Mouse (Mus musculus) heart, postnatal 4 days (tissue): Measurements from ENCODE around the gene Stx7. TPM values are rescaled to one million over a fixed set of nuclear protein-coding genes. Genes with fewer than 3 reads are reported as not detected.
"Not testable (repeated sequence)": the region's sequence is repeated elsewhere in the genome, so short reads cannot be mapped to it uniquely, and the experiment has no call there.

ENCODE experiments used
- DNase-seq: peaks from one replicate; pipeline ENCODE4 v3.0.0; 2021
- total RNA-seq, 2 experiments: library from RNA; stranded (reverse); gene quantifications; 2 replicates each; pipeline ENCODE4 v1.2.3; 2021

Stx7 gene
- total RNA-seq = 10 to 100 TPM; 46.1 to 54.3 TPM

DNA sequence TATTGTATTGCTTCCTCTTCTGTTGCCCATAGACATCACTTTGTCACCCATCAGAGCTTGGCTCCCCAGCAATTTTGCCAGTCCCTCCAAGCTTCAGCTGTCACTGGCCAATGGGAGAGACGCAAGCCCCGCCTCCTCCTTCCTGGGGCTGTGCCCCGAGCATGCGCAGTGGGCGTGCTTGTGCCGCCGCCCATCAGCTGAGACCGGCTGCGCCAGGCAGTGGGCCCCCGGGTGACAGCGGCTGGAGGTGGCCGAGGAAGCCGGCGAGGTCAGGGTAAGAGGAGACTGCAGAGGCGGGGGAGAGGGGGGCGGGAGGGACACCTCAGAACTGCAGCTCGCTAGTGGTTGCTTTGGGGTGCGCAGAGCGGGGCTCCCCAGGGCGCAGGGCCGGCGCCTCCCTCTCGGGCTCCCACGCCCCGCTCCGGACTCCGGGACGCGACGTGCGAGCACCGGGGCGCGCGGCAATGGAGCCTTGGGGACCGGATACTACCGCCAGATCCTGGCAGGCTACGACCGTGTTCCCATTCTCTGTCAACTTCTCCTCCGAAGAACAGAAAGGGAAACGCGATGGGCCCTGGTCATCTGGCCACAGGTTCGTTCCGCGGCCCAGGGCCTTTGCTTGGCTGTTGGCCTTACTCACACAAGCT is at the start of gene Stx7:
Gene Stx7, plus strand, starts transcription at position 168 of the 647 bp plus-strand sequence.
- peak; percentile 95 for DNase-seq

DNA sequence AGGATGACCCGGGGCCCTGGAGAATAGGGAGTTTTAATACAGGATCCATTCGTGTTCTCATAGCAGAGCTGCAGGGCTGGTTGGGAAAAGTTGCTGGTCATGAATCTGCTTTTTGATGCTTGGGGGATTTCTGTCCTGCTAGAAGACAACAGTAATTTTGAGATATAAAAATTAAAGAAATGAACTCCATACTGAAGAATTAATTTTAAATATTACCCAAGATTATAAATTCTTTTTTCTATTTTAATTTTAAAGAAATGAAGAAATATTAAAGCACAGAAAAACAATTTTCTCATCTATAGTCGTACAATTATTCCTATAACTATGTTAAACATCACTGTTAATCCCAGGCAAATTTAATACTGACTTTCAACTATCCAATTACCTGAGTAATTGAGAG is 47.3 kb upstream of the Stx7 start, which contains the start of gene Taar8c:
Gene Taar8c, minus strand, starts transcription at position 101 of the 400 bp plus-strand sequence.
- DNase-seq = not testable (repeated sequence)

DNA sequence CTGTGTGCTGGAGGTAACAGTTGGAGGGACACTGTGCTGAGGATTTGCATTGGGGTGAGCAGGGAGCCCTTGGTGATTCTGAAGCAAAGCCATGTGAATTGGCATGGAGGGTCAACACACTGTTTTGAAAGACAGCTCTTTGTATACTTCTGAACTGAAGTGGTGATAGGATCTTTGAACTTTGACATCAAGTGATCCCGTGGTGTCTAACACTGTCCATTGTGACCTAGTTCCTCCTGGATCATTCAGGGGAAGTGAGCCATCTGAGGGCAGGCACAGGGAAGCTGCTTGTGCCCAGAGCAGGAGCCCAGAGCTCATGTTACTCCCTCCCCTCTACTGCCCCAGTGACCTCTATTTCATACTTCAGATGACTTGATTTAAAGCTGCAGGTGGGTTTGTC is 45.8 kb upstream of the Stx7 start:
- DNase-seq = not testable (repeated sequence)

DNA sequence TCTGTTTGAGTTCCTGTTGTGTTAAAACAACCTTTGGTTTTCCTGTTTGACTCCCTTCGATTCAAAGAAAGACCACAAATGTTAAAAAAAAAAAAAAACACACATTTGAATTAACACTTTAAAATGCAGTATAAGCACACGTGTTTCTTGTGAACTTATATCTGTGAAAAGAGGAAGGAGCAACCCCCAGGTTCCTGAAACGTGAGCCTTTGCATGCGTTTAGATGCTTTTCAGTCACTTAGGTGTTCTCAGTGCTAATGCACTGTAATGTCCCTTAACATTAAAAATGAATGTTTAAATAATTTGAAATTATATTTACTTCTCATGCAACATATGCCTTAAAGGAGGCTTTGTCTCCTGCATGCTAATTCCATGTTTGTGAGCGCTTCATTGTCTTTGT is 41.4 kb upstream of the Stx7 start:
- no peak for DNase-seq

DNA sequence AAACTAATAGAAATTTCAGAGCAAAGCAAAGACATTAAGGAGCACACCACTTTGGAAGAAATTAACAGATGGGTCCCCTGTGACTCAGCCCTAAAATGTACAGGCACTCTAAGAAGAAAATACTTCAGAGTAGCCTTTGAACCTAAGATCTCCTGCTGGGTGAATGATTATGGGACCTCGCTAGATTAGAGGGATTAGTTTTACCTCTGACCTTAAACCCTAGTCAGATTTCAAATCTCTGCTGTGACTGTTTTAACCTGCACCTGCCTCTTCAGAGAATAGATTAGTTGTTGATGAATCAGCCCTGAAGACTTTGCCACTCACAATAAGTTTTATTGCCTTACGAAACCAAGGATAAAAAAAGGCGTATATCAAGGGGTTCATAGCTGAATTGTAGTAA is 40.9 kb upstream of the Stx7 start:
- DNase-seq = no peak

DNA sequence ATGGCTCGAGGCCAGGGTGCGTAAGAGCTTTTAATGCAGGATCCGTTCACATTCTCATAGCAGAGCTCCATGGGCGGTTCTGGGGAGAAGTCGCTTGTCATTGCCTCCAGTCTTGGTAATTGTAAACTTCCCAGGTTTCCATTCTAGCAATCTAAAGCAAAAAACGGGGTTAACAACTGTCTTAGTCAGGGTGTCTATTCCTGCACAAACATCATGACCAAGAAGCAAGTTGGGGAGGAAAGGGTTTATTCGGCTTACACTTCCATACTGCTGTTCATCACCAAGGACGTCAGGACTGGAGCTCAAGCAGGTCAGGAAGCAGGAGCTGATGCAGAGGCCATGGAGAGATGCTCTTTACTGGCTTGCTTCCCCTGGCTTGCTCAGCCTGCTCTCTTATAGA is 39.7 kb upstream of the Stx7 start, which contains the start of gene Taar9:
Gene Taar9, minus strand, starts transcription at position 101 of the 400 bp plus-strand sequence.
- DNase-seq = not testable (repeated sequence)

GRCm38 (mm10) chr10:24111116-24111778 is 37.9 kb upstream of the Stx7 start:
- peak; percentile 52 for DNase-seq

- peak; percentile 62 for DNase-seq
Observed at GRCm38 (mm10) chr10:24131451-24132262, 17.4 kb upstream of the Stx7 start.

- DNase-seq = no peak
Observed at GRCm38 (mm10) chr10:24132273-24132672, 16.8 kb upstream of the Stx7 start.

DNA sequence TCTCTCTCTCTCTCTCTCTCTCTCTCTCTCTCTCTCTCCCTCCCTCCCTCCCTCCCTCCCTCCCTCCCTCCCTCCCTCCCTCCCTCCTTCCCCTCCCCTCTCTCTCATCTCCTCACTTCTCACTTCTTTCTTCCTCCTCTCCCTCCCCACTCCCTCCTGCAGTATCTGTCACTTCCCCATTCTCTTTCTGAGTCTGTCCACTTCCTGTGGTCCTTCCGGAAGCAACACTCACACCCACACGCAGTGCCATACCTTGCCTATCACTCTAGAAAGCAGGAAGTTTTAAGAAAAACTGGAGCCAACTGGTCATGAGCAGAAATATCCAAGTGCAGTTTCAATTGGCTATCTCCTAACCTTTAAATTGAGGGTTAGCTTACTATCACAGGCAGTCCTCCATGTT is 16.0 kb upstream of the Stx7 start:
- DNase-seq = no peak

DNA sequence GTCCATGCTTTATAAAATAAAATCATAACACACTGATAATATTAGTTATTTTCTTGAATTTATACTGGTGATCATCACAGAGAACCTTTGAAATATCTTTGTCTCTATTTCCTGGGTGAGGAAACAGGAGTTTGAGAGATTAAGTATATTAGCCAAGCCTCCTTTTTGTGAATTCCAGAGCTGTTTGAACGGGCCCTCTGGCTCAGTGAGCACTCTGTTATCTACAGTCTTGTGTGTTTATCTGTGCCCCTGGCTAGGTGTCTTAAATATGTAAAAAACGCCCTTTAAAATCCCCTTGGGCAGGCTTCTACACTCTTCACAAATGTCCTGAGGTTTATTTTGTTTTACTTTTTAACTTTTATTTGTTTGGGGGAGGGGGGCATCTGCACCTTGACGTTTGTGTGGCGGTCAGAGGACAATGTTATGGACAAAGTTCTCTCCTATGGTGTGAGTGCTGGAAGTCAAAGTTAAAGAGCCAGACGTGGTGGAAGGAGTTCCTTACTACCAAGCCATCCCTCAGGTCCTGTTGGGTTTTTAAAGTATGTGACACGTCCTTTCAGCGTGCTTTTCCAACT is 14.9 kb upstream of the Stx7 start:
- no peak for DNase-seq

GRCm38 (mm10) chr10:24138623-24139261 is 10.4 kb upstream of the Stx7 start:
- DNase-seq = no peak

GRCm38 (mm10) chr10:24142735-24143134 is 6.4 kb upstream of the Stx7 start:
- no peak for DNase-seq

GRCm38 (mm10) chr10:24150086-24150485 is 984 bp downstream of the Stx7 start:
- DNase-seq = no peak

DNA sequence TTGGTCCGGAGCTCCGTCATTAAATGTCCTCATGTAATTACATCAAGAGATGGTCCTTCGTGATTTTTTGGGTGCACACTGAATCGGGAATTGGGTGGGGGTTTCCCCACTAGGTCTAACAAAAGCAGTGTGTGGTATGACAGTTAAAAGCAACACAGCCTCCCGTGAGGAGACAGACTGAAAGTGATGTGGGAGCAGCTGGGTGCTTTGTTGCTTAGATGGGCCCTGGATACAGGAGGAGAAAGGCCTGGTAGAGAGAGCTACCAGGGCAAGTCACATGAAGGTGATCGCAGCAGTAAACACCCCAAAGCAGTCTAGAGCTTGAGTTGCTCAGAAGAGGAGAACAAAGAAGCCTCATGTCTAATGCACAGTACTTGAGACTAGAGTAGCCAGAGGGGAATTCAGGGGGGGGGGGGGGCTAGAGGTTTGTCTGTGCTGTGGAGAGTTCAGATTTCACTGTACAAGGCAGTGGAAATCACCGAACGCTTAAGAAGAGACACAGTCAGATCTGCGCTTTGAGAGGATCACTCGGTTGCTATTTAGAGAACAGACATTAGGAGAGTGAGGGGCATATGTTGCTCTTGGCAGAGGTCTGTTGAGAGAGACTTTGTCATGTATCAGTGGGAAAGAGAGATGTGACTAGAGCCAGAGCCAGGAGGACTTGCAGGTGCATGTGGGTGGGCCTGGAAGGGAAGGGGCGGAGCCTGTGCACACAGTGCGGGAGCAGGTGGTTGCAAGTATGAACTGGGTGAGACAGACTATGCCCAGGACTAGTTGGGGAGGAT is 9.6 kb downstream of the Stx7 start:
- DNase-seq = no peak

DNA sequence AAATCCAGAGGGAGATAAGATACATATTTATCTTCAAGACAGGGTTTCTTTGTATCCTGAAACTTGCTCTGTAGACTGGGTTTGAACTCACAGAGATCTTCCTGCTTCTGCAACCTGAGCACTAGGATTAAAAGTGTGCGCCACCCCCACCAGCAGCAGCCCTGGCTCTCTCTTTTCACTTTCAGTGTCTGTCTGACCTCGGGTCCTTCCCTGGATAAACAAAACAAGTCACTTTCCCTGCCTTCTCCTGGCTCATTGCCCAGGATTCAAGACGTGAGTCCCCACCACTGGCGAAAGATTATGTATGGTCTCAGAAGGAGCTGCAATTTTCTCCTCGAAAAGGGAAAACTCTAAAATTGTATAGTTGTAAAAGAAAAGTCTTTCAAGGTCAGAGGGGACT is 10.5 kb downstream of the Stx7 start:
- DNase-seq = no peak

- DNase-seq = no peak
Observed at GRCm38 (mm10) chr10:24160349-24160748, 11.2 kb downstream of the Stx7 start.

DNA sequence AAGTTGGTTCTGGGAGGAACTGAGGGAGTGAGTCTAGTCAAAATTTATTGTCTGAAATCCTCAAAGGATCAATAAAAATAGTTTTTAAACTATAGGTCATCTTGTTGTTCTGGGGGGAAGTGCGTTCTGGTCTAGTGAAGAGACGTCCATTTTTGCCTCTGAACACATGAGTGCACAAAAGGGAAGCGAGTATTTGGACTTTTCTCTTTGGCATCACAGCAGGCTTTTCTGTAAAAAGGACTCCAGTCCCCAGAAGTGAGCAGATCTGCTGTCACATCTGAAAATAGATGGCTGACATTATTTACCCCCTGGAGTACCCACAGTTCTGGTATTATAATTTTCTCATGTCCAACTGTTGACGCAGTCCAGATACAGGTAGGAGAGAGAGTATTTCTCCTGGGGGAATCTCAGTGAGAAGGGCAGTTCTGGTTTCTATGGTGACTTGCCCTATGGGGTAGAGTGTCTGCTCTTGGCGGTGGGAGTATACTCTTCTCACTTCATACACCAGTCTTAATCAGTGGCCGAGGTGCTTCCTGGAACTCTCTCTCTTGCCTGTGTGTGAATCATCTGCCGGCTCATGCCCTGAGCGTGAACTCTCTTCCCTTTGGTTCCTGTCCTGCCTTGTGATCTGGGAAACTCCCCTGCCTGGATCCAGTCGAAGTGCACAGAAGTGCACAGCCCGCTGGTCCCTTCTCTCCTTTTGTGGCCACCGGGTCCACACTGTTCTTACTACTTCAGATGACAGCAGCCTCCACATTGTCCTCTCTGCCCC is 15.2 kb downstream of the Stx7 start:
- DNase-seq = peak; percentile 39

DNA sequence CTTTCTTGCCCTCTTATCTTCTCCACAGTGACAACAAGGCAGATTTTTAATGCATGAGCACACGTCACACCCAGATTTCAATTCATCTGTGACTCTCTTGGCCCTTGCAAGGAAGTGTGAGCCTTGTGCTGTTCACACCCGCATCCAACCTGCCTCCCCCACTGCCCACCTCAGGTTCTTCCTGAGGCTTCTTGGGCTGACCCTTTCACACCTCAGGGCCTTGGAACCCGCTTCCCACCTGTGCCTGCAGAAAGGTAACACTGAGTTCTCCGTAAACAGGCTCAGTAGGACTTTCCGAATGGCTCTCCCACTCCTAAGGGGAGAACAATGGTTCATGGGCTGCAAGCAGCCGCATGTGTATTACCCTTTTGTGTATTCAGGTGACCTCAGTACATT is 15.8 kb downstream of the Stx7 start:
- DNase-seq = no peak

GRCm38 (mm10) chr10:24165526-24166055 is 16.5 kb downstream of the Stx7 start:
- DNase-seq = no peak
